Mouse (Mus musculus) gastrocnemius, postnatal 36 days (tissue): ENCODE measurements around the gene 1700020A23Rik. TPM values are rescaled to one million over a fixed set of nuclear protein-coding genes. Genes with fewer than 3 reads are reported as not detected.

Experiments
- DNase-seq, 2 experiments: peaks; one replicate each; pipeline ENCODE4 v3.0.0; 2022
- intact Hi-C: fragments of 180-260 bp; cut with DNase I; formaldehyde crosslinking; loops from one replicate; pipeline ENCODE4 v1.15.1; 2025
- total RNA-seq, 2 experiments: library from RNA; stranded (reverse); gene quantifications; 2 replicates each; pipeline ENCODE4 v1.2.3; 2021

The 1700020A23Rik gene
- total RNA-seq, 2 experiments from 2014 or later = not detected

- DNase-seq = peak; percentile 88 to 89
- intact Hi-C loops = no loop called here
Observed at GRCm38 (mm10) chr2:130449794-130450433, 44.9 kb downstream of the 1700020A23Rik start, which contains the start of gene Ptpra. Gene Ptpra, plus strand, starts transcription at chr2:130450278.

DNA sequence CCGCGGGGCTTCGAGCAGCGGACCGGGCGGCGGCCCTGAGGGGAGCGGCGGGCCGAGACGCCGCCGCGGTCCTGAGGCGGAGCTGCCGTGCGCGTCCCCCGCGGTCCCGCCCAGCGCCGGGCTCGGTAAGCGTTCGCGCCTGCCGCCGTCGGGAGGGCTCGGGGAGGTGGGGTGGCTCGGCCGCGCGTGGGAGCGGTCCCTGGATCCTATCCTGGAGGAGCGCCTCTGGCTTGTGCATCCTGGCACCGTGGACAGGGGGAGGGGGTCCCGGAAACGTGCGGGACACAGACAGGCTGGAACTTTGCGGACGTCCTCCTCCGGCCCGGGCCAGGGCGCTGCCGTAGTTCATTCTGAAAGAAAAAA, 45.4 kb downstream of the 1700020A23Rik start:
- intact Hi-C loops = no loop called here

DNA sequence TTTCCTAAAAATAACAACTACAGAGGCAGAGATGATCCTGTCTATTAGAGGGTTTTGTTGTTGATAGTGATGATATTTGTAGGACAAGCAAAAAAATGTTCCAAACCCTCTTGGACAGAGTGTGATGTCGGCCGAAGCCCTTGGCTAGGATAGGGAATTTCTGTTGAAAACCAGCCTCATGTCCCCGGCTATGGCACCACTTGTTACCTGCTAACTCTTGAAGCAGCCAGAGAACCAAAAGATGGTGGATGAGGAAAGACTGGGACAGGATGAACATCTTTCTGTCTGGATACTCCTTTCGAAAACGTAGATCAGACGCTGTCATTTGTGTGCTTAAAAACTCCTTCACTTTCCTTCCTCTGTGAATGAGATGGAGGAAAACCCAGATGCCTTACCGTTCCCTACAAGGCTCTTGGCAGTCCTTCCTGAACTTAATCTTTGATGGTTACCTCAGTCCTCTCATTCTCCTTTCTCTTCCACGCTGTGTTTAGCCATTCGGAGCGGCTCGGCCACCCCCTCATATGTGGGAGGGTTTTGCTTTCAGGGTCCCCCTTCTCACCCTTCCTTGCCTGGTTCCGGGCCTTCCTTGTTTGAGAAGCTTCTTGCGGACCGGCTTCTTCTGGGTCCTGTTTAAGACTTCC, 46.1 kb downstream of the 1700020A23Rik start:
- intact Hi-C loops = no loop called here

More for the DNA sequence above, 45.4 kb downstream of the 1700020A23Rik start:
- DNase-seq = peak; percentile 52 to 80

DNA sequence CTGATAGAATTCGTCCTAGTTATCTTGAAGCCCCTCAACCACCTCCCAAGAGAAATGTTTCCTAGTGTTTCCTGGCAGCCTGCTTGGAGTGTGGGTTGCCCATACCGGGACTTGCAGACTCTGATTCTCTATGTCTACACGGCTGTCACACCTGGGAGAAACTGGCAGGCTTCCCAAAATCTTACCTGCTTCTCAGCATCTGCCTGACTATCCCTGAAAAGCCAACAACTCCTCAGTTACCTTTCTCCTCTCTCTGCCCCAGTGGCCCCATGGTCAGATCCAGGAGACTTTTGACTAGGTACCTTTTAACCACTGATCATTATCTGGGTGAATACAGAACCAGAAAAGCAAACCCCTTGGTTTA, 46.6 kb downstream of the 1700020A23Rik start:
- DNase-seq = no peak
- intact Hi-C loops = no loop called here

More for the DNA sequence above, 46.1 kb downstream of the 1700020A23Rik start:
- no peak for DNase-seq

DNA sequence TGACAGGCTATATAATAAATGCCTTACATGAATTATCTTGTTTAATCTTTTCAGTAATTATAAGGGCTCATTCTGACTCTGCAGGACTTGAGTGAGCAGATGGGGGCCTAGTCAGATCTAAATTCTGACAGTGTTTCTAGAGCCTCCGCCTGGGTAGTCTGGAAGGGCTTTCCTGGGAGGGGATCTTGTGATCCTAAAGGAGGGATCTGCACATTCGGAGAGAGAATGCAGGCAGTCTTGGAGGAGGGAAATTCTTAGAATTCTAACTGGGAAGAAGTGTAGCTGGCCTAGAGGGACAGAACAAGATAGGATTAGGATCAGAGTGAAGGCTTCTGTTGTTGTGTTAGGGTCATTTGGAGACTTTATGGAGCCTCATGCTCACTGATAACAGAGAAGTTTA, 47.2 kb downstream of the 1700020A23Rik start:
- no peak for DNase-seq
- intact Hi-C loops = no loop called here

DNA sequence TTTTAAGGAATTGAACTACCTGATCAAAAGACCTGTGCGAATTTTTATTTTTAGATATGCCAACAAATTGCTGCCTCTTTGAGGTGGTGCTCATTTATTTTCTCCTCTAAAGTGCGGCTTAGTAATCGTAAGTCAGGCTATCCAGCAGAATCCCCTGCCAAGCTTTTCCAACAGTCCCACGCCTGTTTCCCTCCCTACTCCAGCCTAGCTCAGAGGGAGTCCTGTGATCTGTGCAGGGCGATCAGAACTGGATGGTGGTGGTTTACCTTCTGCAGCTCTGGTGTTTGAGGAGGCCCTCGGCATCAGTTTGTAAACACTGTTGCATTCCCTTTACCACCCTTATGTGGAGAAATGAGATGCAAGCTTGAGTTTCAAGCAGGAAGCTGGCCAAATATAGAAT, 48.4 kb downstream of the 1700020A23Rik start:
- intact Hi-C loops = no loop called here
- DNase-seq = no peak

- intact Hi-C loops = no loop called here
- DNase-seq = no peak
Observed at GRCm38 (mm10) chr2:130454748-130455370, 49.8 kb downstream of the 1700020A23Rik start.

Other genes starting within 250 kb of the 1700020A23Rik start
- gene Snrpb, start 225.9 kb upstream of the 1700020A23Rik start, total RNA-seq = 100 to 1,000 TPM; 122 to 131 TPM
- gene Tmc2, start 210.1 kb upstream of the 1700020A23Rik start, total RNA-seq = not detected
- 10 to 100 TPM; 24.8 to 32.5 TPM for gene Nop56, start 130.8 kb upstream of the 1700020A23Rik start, total RNA-seq
- 100 to 1,000 TPM; 448 to 491 TPM for gene Idh3b, start 120.7 kb upstream of the 1700020A23Rik start, total RNA-seq
- under 1 TPM; 0.15 to 0.27 TPM for gene Ebf4, start 110.1 kb upstream of the 1700020A23Rik start, total RNA-seq
- 1 to 10 TPM; 2.1 to 3.1 TPM for gene Cpxm1, start 7.7 kb upstream of the 1700020A23Rik start, total RNA-seq
- not detected for gene Gm28372, start within 50 bp of the 1700020A23Rik start, total RNA-seq
- not detected for gene Tmem239, start 1.2 kb downstream of the 1700020A23Rik start, total RNA-seq
- 10 to 100 TPM; 14.9 to 18.7 TPM for gene Vps16, start 19.1 kb downstream of the 1700020A23Rik start, total RNA-seq
- 1 to 10 TPM; 2.8 to 4.0 TPM for gene Pced1a, start 19.4 kb downstream of the 1700020A23Rik start, total RNA-seq
- gene Ptpra, start 45.0 kb downstream of the 1700020A23Rik start, total RNA-seq = 10 to 100 TPM; 15.5 to 20.6 TPM
- gene Mrps26, start 158.5 kb downstream of the 1700020A23Rik start, total RNA-seq = 10 to 100 TPM; 38.6 to 47.7 TPM
- gene Oxt, start 170.9 kb downstream of the 1700020A23Rik start, total RNA-seq = not detected
- not detected for gene Avp, start 177.3 kb downstream of the 1700020A23Rik start, total RNA-seq
- 1 to 10 TPM; 4.9 to 5.2 TPM for gene Fastkd5, start 224.8 kb downstream of the 1700020A23Rik start, total RNA-seq
- 1 to 10 TPM; 3.4 to 5.3 TPM for gene Ubox5, start 224.8 kb downstream of the 1700020A23Rik start, total RNA-seq
- 1 to 10 TPM; 1.9 to 2.4 TPM for gene Lzts3, start 237.5 kb downstream of the 1700020A23Rik start, total RNA-seq